Mouse (Mus musculus) lung, embryonic 16.5 days (tissue): ENCODE results near the gene Maged2. TPM values are rescaled to one million over a fixed set of nuclear protein-coding genes. Genes with fewer than 3 reads are reported as not detected.
"Not testable (repeated sequence)": the region's sequence is repeated elsewhere in the genome, so short reads cannot be mapped to it uniquely, and the experiment has no call there.

Source experiments
- ATAC-seq: fragments of 200-750 bp; cut with Nextera tagmentation; 2 replicates; pipeline ENCODE4 v1.8.0; 2017; ENCODE audit warnings: low read depth, mild to moderate bottlenecking, moderate library complexity
- H3K27ac ChIP-seq: fragments of 300-500 bp; sonication (generic); 2 replicates; pipeline ENCODE4 v1.5.1; 2014; ENCODE audit warnings: mild to moderate bottlenecking, control low read depth, low read length
- H3K27me3 ChIP-seq: fragments of 300-500 bp; sonication (generic); 2 replicates; pipeline ENCODE4 v1.6.1; 2014; ENCODE audit warnings: low read depth, low read length, mixed read lengths; ENCODE audit not compliant: control insufficient read depth, insufficient read depth
- H3K36me3 ChIP-seq: fragments of 300-500 bp; sonication (generic); 2 replicates; pipeline ENCODE4 v1.6.1; 2014; ENCODE audit warnings: low read length; ENCODE audit not compliant: control insufficient read depth, insufficient read depth
- H3K4me1 ChIP-seq: fragments of 300-500 bp; sonication (generic); replicated peaks from 2 replicates; pipeline ENCODE4 v1.6.1; 2014; ENCODE audit warnings: low read length, mixed read lengths; ENCODE audit not compliant: control insufficient read depth, insufficient read depth
- H3K4me2 ChIP-seq: fragments of 300-500 bp; sonication (generic); 2 replicates; pipeline ENCODE4 v1.6.1; 2014; ENCODE audit warnings: low read depth, low read length, control low read depth
- H3K4me3 ChIP-seq: fragments of 300-500 bp; sonication (generic); 2 replicates; pipeline ENCODE4 v1.5.1; 2014; ENCODE audit warnings: mild to moderate bottlenecking, low read length, control low read depth
- H3K9ac ChIP-seq: fragments of 300-500 bp; sonication (generic); 2 replicates; pipeline ENCODE4 v1.6.1; 2014; ENCODE audit warnings: low read length, control low read depth
- H3K9me3 ChIP-seq: fragments of 300-500 bp; sonication (generic); 2 replicates; pipeline ENCODE4 v1.6.1; 2016; ENCODE audit warnings: low read length; ENCODE audit not compliant: control insufficient read depth
- WGBS: fragments of 180-500 bp; shearing (Covaris S2); extraction: QIAGEN DNeasy Blood & Tissue Kit; methylation state at CpG from one replicate; pipeline ENCODE4 v1.1.7; 2014; 5-methylcytosine and 5-hydroxymethylcytosine counted together
- polyA plus RNA-seq: library from polyadenylated mRNA; unstranded; fragments of >200 nt; fragmentation: Nextera tagmentation; extraction: Ambion mirVana; gene quantifications from 2 replicates; pipeline ENCODE4 v1.2.1, GENCODE M21; 2015

The Maged2 gene
- polyA plus RNA-seq = 863 and 886 TPM in 2 replicates

- Histone ChIP-seq H3K36me3 (peaks cover 11% of the 10 kb centered on the region; the same call in 1 of the 2 replicates), H3K9me3 (no peaks in the 10 kb centered on the region), H3K4me3 (peak within 1 kb of the TSS; percentile 60), H3K27ac (peak within 1 kb of the TSS; percentile 93), H3K9ac (peak within 1 kb of the TSS; percentile 71), H3K4me2 (peak within 1 kb of the TSS; percentile 65), H3K27me3 (no peaks in the 10 kb centered on the region), H3K4me1 (peaks cover 4% of the 10 kb centered on the region; the same call in 1 of the 2 replicates)
- ATAC-seq = peak; percentile 74
- WGBS = 20% methylated on average over 7 of the region's 7 CpGs
These were observed at the start of gene Maged2 for GRCm38 (mm10) chrX:150814139-150814469. Gene Maged2 (minus strand): TSS chrX:150814345.

DNA sequence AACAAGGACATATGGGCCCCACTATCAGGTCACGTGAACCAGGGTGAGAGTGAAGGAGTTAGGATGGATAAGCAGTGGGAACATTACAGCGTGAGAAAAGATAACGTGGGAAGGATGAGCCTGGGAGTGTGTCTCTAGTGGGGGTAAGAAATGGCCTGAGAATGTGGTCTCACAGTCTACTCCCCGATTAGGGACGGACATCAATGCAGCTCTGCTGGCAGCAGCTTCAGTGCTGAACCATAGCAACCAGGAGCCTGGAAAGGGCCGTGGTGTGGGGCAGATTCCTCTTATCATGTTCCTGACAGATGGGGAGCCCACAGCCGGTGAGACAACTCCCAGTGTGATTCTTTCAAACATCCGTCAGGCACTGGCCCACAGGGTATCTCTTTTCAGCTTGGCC lies 34.1 kb upstream of the Maged2 start:
- Histone ChIP-seq H3K9ac (no peak overlapping the region), H3K27me3 (no peaks in the 10 kb centered on the region), H3K4me2 (no peak overlapping the region), H3K9me3 (no peaks in the 10 kb centered on the region), H3K36me3 (no peaks in the 10 kb centered on the region), H3K4me1 (no peaks in the 10 kb centered on the region), H3K4me3 (no peak overlapping the region), H3K27ac (no peak overlapping the region)
- ATAC-seq = peak; percentile 34; the same call in 1 of the 2 replicates
- WGBS = 67% methylated on average over 8 of the region's 8 CpGs

DNA sequence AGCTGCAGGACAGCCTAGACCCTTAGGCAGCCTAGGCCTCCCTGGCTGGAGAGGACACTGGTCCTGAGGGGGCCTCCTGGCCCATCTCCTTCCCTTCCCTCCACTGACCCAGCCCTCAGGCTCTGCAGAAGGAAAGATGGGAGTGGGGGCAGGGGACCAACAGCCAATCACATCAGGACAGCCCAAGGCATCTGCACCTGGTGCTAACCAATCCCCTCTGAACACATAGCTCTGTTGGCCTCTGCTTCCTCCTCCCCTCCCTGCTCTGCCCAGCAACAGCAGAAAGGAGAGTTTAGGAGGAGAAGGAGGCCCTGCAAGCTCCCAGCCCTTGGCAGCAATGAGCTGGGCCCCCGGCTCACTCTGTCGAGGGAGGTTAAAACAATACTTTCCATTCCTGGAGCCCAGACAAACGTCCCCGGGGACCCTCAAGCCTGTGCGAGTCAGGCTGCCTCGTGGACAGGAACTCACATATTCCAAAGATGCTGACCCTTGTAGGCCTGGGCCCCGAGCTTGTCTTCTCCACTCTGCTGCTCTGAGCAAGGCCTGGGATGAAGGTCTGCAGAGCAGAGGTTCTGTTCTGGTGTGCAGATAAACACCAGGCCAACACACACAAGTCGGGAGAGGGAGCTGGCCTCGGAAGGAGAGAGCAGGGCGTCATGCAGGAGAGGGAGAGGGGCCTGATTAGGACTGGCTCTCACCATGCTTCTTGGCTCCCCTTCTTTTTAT lies 31.5 kb upstream of the Maged2 start:
- H3K36me3 ChIP-seq, H3K4me3 ChIP-seq, H3K27me3 ChIP-seq, H3K9me3 ChIP-seq, H3K9ac ChIP-seq, H3K4me2 ChIP-seq, H3K4me1 ChIP-seq: not testable (repeated sequence)
- peak overlapping the region; percentile 27; the same call in 1 of the 2 replicates for H3K27ac ChIP-seq
- 47% methylated on average over 4 of the region's 10 CpGs for WGBS
- ATAC-seq = peak; percentile 91

DNA sequence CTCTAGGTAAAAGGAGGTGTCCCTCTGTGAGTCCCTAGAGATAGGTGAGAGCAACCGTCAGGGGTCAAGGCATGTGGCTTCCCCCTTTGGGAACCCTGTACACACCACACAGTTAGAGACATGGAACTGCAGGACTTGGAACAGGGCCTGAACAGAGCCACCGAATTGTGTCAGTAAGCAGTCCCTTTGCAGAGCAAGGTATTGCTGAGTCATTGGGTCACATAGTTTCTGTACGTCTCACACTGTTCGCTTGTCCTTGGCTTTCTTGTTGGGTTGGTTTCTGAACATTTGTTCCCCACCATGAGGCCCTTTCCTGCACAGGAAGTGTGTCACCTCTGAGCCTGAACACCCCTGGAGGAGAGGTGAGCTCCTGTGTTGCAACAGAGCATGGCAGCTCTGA lies 29.1 kb upstream of the Maged2 start:
- not testable (repeated sequence) for H3K27me3 ChIP-seq, H3K36me3 ChIP-seq, ATAC-seq, H3K4me2 ChIP-seq, H3K27ac ChIP-seq, H3K4me1 ChIP-seq, H3K9ac ChIP-seq, H3K9me3 ChIP-seq, H3K4me3 ChIP-seq
- 81% methylated on average over 1 of the region's 4 CpGs for WGBS

DNA sequence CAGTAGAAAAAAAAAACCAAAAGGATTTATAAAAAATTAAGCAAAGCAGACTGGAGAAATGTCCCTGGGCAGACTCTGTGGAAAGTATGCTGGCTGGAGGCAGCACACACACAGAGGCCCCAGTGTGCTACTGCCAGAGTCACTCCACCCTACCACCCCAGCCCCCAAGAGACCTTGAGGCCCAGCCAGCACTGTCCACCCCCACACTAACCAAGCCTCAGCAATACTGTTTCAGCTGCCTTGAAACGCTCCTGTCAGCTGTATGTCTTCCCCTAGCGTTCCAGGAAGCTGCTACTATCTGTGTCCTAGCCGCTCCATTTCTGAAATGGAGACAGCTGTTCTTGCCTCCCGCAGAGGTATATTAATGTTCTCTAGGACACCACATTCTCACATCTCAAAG lies 16.2 kb upstream of the Maged2 start:
- Histone ChIP-seq H3K27me3 (no peaks in the 10 kb centered on the region), H3K4me3 (no peak overlapping the region), H3K4me2 (no peak overlapping the region), H3K9me3 (no peaks in the 10 kb centered on the region), H3K27ac (no peak overlapping the region), H3K4me1 (peaks cover 2% of the 10 kb centered on the region; the same call in 1 of the 2 replicates), H3K9ac (no peak overlapping the region), H3K36me3 (no peaks in the 10 kb centered on the region)
- WGBS = 52% methylated on average over 4 of the region's 4 CpGs
- ATAC-seq = peak; percentile 79

DNA sequence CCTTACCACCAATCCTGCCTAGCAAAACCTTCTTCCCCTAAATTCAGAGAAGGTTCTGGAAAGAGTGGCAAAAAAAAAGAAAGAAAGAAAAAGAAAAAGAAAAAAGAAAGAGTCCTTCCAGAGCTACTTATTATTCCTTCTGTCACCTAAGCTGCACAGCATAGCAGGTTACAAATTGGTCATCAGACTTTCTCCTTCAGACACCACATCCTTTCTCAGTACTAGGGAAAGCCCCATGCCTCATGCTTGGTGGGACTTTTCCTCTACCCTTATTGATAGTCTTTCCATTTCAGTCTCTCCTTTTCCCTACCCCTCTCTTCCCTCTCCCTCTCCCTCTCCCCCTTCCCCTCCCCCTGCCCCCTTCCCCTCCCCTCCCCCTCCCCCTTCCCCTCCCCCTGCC lies 3.1 kb upstream of the Maged2 start:
- Histone ChIP-seq H3K4me3 (no peak overlapping the region), H3K27ac (no peak overlapping the region), H3K9me3 (no peaks in the 10 kb centered on the region), H3K4me2 (no peak overlapping the region), H3K27me3 (no peaks in the 10 kb centered on the region), H3K36me3 (no peaks in the 10 kb centered on the region), H3K4me1 (no peaks in the 10 kb centered on the region; the same call in 1 of the 2 replicates), H3K9ac (no peak overlapping the region)
- no peak for ATAC-seq

- no peak overlapping the region for H3K27ac ChIP-seq
- H3K4me1 ChIP-seq = peaks cover 4% of the 10 kb centered on the region; the same call in 1 of the 2 replicates
- no peak for ATAC-seq
These were observed 1.5 kb upstream of the Maged2 start for GRCm38 (mm10) chrX:150815601-150816000.

DNA sequence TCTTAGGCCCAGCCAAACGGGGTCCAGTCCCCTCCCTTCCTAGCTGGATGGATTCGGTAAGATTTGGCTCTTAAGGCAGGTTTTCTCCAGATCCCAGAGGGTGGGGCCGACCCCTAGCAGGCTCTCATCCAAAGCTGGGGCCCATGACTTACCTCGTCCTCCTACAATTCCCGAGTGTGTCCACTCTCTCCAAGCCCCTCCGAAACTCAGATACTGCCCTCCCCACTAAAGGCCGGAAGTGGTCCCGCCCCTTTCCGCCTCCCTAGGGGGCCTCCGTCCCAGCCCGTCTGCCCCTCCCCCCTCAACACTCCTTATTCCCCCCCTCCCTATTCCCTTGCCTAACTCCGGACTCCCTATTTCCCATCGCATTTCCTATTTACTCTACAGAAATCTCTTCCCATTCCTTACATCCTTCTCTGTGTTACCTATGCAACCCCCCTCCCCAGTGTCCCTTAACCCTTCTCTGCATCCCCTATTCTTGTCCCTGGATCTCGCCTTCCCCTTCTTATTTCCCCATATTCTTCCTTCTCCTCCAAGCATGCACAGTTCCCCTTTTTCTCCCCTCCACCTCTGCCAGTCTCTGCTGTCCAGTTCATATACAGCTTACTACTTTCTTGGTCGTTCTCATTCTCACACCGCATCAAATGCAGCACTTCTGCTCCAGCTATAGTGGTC lies 544 bp downstream of the Maged2 start:
- peaks cover 13% of the 10 kb centered on the region for H3K36me3 ChIP-seq
- H3K9ac ChIP-seq = peak overlapping the region; percentile 71
- H3K9me3 ChIP-seq = no peaks in the 10 kb centered on the region
- WGBS = 15% methylated on average over 16 of the region's 16 CpGs
- H3K4me2 ChIP-seq = peak overlapping the region; percentile 65
- H3K27ac ChIP-seq = peak overlapping the region; percentile 93
- peaks cover 4% of the 10 kb centered on the region; the same call in 1 of the 2 replicates for H3K4me1 ChIP-seq
- no peaks in the 10 kb centered on the region for H3K27me3 ChIP-seq
- peak overlapping the region; percentile 60 for H3K4me3 ChIP-seq
- peak; percentile 76 for ATAC-seq

More at GRCm38 (mm10) chrX:150815601-150816000, 1.5 kb upstream of the Maged2 start:
- no peaks in the 10 kb centered on the region for H3K27me3 ChIP-seq
- peaks cover 5% of the 10 kb centered on the region; the same call in 1 of the 2 replicates for H3K36me3 ChIP-seq
- no peaks in the 10 kb centered on the region for H3K9me3 ChIP-seq
- no peak overlapping the region for H3K9ac ChIP-seq
- 94% methylated on average over 1 of the region's 1 CpGs for WGBS
- H3K4me3 ChIP-seq = no peak overlapping the region
- H3K4me2 ChIP-seq = no peak overlapping the region

GRCm38 (mm10) chrX:150812787-150813298 lies 1.3 kb downstream of the Maged2 start:
- peak overlapping the region; percentile 60 for H3K4me3 ChIP-seq
- H3K4me2 ChIP-seq = peak overlapping the region; percentile 65
- 16% methylated on average over 24 of the region's 24 CpGs for WGBS
- H3K36me3 ChIP-seq = peaks cover 15% of the 10 kb centered on the region
- peak; percentile 95 for ATAC-seq
- no peaks in the 10 kb centered on the region for H3K27me3 ChIP-seq
- peaks cover 4% of the 10 kb centered on the region; the same call in 1 of the 2 replicates for H3K4me1 ChIP-seq
- peak overlapping the region; percentile 27; the same call in 1 of the 2 replicates for H3K27ac ChIP-seq
- H3K9me3 ChIP-seq = no peaks in the 10 kb centered on the region
- peak overlapping the region; percentile 71 for H3K9ac ChIP-seq
